Mouse (Mus musculus) layer of hippocampus, postnatal 36 days (tissue): ENCODE measurements around the gene Pcna. TPM values are rescaled to one million over a fixed set of nuclear protein-coding genes. Genes with fewer than 3 reads are reported as not detected.
"Not testable (repeated sequence)": the region's sequence is repeated elsewhere in the genome, so short reads cannot be mapped to it uniquely, and the experiment has no call there.

Experiments used
- DNase-seq, 2 experiments: peaks; one replicate each; pipeline ENCODE4 v3.0.0; 2022
- total RNA-seq, 2 experiments: library from RNA; stranded (reverse); gene quantifications; 2 replicates each; pipeline ENCODE4 v1.2.3; 2021

Gene Pcna
- total RNA-seq, 2 experiments from 2014 or later: 47.3 to 52.9 TPM

DNA sequence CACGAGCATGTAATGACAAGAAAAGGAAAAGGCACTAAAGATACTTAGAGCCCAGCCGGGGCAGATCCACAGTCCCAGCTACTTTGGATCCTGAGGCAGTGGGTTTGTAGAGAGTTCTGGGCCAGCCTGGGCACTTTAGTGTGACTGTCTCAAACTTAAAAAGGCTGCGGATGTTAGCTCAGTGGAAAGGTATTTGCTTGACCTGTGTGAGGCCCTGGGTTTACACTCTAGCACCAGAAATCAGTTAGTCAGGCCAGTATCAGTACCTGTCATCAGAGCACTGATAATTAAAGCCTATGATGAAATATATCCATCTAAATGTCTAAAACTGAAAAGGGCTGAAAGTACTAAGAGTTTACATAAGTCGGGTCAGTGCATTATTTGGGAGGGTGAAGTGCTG lies 23.1 kb upstream of the Pcna start:
- DNase-seq: no peak

DNA sequence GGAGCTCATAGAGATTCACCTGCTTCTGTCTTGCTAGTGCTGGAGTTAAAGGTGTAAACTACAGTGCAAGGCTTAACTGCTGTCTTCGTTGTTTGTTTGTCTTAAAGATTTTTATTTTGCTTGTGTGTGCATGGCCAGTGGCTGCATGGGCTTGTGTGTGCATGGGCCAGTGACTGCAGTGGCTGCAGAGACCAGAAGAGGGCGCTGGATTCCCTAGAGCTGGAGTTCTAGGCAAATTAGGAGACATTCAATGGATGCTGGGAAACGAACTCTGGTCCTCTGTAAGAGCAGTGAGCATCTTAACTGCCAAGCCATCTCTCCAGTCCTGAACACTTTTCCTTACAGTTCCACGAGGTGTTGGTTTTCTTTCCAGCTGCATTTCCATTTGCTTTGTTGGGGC lies 22.4 kb upstream of the Pcna start:
- no peak for DNase-seq

DNA sequence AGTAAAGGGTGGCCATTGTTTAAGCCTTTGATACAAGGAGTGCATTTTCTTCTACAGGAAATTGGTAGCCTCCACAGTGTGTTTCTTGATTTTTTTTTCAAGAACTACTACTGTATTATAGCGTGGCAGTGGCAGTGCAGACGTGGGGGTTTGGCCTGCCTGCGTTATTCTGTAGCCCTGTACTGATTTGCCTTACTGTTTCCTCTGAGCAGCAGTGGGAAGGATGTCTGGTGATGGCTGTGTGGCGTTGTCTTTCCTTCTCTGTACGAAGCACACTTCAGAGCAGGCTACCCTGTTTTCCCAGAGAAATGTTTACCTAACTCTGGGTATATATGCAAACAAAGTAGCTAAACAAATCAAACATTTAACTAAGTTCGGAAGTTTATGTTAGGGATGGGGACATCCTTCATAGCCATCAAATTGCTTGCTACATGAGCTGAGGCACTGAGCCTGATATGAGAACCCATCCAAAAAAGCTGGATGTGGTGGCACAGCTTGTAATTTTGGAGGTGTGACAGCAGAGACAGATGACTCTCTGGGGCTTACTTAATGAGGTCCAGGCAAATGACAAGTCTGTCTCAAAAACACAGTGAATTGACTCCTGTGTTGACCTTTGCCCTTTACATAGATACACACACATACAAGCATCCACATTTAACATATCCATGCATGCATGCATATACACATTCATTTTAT lies 19.7 kb upstream of the Pcna start:
- DNase-seq: no peak

DNA sequence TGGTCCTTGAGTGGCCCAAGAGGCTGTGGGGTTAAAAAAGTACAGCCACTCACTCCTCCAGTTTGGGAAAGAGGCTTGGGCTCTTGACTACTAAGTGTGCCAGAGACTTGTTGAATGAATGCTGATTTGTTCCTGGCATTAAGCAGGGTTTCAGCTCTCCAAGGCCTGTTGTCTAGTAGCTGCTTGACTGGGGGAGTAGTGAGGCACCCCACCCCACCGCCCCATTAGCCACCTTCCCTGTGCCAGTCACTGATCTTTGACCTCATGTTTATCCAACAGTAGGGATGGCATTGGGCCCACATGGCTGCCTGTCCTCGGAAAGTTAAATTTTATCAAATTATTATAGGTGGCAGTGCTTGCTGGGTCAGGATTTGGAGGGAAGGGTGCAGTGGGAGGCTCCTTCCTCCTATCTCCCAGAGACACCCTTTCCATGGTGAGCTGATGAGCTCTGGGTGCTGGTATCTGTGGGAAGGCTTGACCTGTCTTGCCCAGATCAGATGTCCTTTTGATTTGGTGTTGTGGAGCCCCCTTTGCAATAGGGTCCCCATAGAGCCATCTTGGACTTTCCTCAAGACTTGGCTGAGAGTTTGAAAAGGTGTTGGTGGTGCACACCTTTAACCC lies 17.3 kb upstream of the Pcna start:
- DNase-seq: no peak

DNA sequence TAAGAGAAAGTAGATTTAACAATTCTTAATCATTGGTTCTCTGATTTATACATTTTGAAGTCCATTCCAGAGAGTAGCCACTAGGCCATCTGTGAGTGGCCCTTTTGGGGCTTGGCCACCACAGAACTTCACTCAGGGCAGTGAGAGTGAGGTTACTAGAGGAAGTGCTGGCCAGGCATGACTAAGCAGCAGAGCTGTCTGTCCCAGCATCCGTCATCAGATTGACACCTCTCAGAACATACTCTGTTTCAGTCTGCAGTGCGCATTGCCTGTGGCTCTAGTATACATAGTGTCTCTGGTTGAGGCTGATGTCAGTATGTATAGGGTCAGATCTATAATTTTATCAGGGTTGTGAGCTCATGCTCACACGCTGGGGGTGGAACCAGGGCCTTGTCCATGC lies 16.1 kb upstream of the Pcna start:
- no peak for DNase-seq

DNA sequence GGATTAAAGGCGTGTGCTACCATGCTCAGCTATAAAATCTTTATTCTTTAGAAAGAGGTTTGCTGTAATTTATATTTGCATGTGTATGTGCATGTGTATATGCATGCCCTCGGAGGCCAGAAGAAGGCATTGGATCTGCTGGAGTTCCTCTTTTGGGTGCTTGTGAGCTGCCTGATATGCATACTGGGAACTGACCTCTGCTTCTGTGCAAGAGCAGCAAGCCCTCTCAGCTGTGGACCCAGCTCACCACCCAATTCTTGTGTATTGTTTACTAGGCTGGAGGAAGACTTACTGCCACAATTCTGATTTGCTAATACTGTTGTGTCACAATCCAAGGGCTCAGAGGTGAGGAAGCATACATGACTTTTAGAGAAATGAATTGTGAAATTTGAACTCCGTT lies 13.0 kb upstream of the Pcna start:
- no peak for DNase-seq

DNA sequence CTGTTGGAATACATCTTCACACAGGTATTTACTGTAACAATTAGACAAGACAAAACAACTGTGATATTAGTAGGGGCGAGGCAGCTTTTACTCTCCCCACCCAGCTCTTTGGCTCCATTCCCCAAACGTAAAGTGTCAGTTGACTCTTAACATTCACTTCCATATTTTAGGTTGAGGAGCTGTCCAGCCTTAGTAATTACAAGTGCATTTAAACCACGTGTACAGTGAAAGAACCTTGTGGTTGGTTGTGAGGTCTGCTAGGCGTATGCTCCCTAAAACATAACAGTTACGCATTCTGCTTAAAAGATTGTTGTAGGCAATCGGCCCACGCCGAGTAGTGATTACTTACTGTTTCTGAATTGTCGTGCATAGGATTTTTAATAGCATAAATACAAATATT lies 12.1 kb upstream of the Pcna start:
- no peak for DNase-seq

DNA sequence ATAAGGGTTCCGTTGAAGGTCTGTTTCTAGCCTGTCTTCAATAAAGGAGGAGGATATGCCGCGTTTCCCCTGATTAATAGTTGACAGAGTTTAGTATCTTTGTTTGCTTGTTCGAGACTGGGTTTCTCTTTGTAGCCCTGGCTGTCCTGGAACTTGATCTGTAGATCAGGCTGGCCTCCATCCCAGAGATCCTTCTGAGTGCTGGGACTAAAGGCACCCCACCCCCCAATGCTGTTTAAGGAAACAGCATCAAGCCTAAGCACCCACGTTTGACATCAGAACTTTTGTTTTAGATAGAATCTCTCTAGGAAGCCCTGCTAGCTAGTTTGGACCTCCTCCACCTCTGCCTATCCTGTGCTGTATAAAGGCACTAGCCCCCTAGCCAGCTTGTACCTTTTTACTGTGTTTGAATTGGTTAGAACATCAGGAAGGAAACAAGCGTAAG lies 11.2 kb upstream of the Pcna start:
- no peak for DNase-seq

DNA sequence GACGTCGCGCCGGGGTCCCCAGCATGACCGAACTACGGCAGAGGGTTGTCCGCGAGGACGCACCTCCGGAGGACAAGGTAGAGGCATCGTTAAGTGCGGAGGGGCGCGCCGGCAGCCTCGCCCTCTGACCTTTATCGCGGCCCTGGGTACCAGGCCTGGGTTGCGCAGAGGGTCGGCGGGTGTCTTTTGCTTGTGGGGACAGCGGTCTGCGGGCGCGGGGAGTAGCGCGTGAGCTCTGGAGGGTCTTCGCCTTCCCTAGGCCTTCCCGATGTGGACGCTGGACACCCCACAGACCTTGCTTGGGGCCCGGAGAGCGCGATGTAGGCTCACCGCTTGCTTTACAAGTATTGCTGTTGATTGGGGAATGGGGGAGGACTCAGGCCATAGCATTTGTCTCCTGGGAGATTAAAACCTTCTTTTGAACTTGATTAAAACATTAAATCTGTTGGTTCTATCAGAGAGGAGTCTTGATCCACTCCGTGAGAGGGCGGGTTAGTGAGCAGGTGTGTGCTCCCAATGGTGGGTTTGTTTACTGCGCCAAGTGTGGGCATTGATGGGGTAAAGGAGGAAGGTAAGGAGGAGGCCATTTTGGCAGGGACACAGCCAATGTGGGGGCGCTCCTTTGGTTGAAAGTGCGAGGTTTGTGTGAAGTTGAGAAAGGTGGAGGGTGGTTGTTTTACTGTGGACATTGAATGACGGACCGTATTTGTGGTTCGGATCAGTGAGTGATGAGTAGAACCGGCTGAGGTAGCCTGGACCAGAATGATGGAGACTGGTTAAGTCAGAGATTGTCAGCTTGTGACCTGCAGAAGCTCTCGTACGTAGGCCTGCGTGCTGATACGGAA lies 10.5 kb upstream of the Pcna start:
- DNase-seq: peak; percentile 30 to 35

DNA sequence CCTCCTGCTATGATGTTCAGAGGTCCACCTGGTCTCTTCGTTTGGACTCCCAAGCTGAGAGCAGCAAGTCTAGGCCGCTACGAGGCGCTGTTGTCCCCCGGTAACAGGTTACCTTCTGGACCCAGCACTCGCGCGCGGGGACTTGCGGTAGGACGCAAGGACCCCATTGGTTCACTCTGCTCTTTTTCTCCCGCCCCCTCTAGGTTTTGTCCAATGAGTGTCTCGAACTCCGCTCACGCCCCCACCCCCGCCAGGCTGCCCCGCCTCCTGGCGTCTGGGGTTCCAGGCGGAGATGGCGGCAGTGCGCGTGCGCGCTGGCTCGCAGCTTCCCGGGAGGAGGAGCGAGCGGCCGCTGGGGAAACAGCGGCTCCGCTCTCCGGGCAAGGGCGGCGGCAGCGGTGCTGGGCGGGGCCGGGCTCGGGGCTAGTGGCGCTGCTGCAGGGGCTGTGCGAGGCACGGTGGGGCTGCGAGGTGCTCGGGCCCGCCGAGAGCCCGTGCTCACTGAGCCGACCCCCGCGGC lies 9.8 kb upstream of the Pcna start, which contains the start of gene Cds2:
Cds2 (plus strand) TSS at position 270 of the 520 bp plus-strand sequence.
- peak; percentile 99 for DNase-seq

DNA sequence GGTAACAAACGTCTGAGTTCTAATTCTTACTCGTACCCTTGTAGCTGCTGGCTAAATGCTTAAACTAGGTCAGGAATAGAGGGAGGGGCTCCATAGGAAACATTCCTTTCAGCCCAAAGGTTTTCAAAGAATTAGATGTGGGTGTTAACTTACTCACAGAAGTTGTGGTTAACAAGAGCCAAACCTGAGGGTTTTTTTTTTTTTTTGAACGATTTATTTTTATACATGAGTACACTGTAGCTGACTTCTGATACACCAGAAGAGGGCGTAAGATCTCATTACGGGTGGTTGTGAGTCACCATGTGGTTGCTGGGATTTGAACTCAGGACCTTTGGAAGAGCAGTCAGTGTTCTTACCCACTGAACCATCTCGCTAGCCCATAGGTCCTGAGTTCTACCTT lies 9.1 kb upstream of the Pcna start:
- DNase-seq: no peak

DNA sequence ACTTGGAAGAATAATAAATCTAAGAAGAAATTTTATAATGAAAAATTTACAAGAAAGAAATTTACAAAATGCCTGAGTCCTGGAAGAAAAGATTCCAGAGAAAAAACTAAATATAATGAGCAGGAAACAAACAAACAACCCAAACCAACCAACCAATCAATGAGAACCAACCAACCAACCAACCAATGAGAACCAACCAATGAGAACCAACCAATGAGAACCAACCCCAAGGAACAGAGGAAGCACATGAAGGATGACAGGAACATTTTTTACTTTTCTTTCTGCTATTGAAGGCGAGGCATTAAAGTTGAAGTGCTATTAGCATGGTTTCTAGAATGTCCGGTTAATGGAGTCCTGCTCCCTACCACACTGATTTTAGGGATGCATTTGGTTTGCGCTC lies 7.5 kb upstream of the Pcna start:
- DNase-seq: no peak

DNA sequence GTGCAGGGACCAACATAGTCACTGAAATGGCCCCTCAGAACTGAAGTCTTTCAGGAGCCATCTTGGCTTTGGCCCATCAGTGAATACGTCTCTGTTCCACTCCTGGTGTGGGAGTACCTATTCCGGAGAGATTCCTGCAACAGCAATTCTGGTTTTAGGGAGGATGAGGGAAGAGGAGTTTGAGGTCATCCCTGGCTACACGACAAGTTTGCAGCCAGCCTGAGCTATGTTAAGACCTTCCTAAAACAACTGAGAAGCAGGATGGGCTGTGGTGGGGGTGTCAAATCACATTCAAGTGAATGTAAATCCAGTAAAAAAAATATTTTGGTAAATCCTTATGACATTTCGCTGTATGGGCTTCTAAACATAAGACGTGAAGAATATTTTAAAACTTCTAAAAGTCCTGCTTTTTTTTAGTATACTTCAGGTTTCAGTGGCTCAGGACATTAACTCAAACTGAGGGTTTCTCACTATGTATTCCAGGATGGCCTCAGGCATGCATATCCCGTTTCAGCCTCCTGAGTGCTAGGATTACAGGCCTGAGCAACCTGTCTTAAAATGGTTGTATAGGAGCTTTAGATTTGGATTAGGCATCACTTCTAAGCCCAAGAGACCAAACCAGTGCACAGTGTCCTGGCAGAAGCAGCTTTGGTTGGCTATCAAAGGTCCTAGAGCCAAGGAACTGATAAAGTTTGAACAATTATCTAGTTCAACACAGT lies 4.4 kb upstream of the Pcna start:
- DNase-seq: no peak

DNA sequence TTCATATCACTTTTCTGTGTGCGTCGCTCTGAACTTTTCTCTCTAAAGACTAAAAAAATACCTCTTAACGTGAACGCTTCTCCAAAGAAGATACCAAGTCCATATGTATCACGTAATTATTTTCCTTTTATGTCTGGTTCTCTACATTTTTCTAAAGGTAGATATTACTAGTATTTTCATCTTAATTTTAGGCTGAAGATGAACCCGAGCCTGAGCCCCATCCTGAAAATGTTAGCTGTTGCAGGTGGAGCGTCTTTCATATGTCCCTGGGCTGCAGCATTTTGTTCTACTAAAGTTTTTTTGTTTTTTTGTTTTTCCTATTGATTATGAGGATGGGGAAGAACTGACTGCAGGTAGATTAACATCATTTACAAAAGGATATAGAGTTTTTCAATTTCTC lies 489 bp upstream of the Pcna start:
- no peak for DNase-seq

DNA sequence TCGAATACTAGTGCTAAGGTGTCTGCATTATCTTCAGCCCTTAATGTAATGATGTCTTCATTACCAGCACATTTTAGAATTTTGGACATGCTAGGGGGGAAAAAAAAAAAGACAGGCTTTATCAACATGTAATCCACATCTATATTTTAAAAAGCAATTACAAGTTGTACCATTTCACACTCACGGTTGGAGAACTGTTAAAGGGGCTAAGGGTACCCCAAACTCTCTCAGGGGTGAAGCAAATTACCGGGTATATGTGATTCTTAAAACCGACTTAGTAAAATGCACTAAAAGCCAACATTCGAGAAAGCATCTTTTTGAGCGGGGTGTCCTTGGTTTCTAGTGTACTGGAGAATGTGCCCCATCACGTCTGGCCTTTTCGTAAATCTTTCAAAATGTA lies 1.2 kb downstream of the Pcna start:
- no peak for DNase-seq

DNA sequence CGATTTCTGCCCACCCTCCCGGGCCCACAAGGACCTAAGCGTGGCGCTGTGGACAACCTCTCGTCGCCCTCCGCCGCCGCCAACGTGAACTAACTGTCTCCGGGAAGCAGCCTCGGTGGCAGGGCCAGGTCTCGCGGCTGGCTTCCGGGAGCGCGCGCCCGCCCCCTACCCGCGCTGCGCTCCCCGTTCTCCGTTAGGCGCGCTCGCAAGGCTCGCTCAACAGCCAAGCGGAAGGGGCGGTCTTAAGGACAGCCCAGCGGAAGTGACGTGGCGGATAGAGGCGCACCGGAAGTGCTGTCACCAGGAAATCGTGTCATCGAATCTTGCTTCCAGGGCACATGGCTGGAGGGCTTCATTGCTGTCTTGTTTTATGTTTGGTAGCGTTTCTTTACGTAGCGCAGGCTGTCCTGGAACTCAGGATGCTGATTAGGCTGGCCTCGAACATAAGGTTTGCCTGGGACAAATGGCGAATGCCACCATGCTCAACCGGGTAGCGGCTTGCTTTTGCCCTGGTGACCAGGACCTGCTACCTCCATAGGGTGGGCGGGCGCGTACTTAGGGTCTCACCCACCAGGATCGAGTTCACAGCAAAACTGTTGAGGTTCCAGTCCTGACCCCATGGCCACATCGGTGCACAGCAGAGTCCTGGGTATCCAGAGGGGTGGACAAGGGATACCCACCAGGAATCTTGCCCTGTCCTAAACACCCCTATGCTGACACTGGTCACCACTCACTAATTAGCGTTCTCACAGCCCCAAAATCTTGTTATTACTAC lies 5.4 kb downstream of the Pcna start, which contains the start of gene Tmem230:
Tmem230 (minus strand) TSS at position 269 of the 775 bp plus-strand sequence.
- DNase-seq: peak; percentile 91 to 95

DNA sequence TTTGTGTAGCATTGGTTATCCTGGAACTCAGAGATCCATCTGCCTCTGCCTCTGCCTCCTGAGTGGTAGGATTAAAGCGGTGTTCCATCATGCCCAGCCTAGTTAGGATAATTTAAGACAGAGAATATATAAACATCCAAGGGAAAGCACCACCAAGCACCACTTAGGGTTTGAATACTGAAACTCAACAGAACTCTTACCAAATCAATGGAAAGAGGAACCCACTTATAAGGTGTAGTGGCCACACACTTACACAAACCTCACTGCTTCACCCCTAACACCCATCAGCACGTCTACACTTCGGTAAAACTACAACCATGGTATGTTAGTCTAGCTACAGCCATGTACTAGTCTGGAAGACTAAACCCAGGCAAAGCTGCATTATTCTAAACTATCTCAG lies 9.7 kb downstream of the Pcna start:
- DNase-seq: no peak

DNA sequence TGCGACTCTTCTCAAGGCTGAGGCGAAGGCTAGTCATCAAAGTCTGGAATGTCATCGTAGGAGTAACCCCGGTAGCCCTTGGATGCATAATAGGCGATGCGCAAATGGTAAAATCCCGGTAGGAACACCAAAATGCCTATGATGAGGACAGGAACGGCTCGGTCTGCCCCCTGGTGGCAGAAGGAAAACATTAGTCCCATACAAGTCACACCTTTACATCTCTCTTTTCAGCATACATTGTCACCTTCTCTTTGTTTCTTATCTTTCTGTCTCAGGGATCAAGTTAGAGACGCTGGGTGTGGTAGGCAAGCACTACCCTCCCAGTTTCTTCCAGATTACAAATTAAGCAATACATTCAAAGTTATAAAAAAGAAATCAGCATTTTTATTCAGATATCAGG lies 12.7 kb downstream of the Pcna start:
- DNase-seq: peak; percentile 39 to 48

DNA sequence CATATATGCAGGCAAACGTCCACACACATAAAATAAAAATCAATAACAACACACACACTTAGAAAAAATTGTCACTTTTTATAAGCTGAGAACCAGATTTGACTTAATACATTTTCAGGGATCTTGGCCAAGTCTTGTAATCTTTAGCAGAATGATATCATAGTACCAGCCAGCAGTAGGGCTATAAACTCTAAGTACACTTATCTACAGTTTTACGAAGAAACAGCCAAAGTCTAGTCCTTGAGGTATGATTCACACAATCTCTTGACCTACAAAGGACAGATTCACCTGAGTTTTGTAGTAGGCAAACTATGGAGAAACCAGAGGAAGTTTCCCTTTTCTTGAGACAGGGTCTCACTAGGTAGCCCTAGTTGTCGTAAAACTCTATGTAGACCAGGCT lies 13.7 kb downstream of the Pcna start:
- DNase-seq: not testable (repeated sequence)

DNA sequence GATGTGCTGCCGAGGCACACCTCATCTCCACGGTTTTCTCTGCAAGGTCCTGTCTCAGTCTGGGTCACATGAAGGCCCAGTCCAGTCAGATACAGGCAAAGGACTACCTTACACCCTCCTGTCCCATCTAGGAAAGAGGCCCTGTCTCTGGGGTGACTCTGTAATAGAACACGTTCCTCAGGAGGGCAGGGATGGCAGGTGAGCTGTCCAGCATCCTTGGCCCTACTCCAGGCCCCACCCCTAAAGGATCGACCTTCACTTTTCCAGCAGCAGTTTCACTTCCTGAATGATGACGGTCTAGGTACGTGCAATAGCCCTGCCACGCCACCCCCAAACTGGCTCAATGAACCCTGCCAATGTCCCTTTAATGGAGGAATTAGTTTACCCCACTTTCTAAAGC lies 17.1 kb downstream of the Pcna start:
- DNase-seq: no peak

DNA sequence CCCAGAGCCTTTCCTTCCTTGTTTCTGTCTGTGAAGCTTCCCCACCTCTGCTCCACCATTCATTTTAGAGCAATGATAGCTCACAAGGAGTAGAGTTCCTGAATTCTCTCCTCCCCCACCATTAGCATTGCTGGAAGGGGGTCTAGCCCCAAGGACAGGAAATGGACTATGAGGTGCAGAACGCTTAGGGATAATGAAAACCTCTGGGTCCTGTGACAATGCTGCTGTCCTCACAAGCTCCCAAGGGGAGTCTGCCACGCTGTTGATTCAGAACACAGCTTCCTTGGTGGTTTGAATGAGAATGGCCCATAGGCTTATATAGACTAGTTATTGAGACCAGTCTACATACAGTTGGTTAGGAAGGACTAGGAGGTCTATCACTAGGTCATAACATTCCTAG lies 17.8 kb downstream of the Pcna start:
- DNase-seq: no peak
